Mouse (Mus musculus) forebrain, embryonic 14.5 days (tissue): ENCODE measurements around the gene Myo18b. TPM values are rescaled to one million over a fixed set of nuclear protein-coding genes. Genes with fewer than 3 reads are reported as not detected.

Experiments used
- ATAC-seq: fragments of 200-750 bp; cut with Nextera tagmentation; 2 replicates; pipeline ENCODE4 v1.8.0; 2017; ENCODE audit warnings: mild to moderate bottlenecking, moderate library complexity
- DNase-seq: peaks from one replicate; pipeline ENCODE4 v3.0.0-alpha.2; 2015; ENCODE audit warnings: low spot score
- H3K27ac ChIP-seq: fragments of 300-500 bp; sonication (generic); 2 replicates; pipeline ENCODE4 v1.5.1; 2014; ENCODE audit warnings: low read depth, mild to moderate bottlenecking, control low read depth, low read length, moderate library complexity
- H3K27me3 ChIP-seq: fragments of 300-500 bp; sonication (generic); replicated peaks from 2 replicates; pipeline ENCODE4 v1.6.1; 2014; ENCODE audit warnings: low read length, control low read depth, mixed read lengths; ENCODE audit not compliant: control insufficient read depth, insufficient read depth
- H3K36me3 ChIP-seq: fragments of 300-500 bp; sonication (generic); 2 replicates; pipeline ENCODE4 v1.6.1; 2014; ENCODE audit warnings: low read length, control low read depth; ENCODE audit not compliant: control insufficient read depth, insufficient read depth
- H3K4me1 ChIP-seq: fragments of 300-500 bp; sonication (generic); 2 replicates; pipeline ENCODE4 v1.6.1; 2014; ENCODE audit warnings: antibody characterized with exemption, low read length, control low read depth; ENCODE audit not compliant: control insufficient read depth, insufficient read depth
- H3K4me2 ChIP-seq: fragments of 300-500 bp; sonication (generic); 2 replicates; pipeline ENCODE4 v1.6.1; 2014; ENCODE audit warnings: mild to moderate bottlenecking, control low read depth, low read length
- H3K4me3 ChIP-seq: fragments of 300-500 bp; sonication (generic); 2 replicates; pipeline ENCODE4 v1.5.1; 2014; ENCODE audit warnings: low read depth, low read length, control low read depth
- H3K9ac ChIP-seq: fragments of 300-500 bp; sonication (generic); 2 replicates; pipeline ENCODE4 v1.6.1; 2014; ENCODE audit warnings: mild to moderate bottlenecking, low read length, control low read depth, moderate library complexity
- H3K9me3 ChIP-seq: fragments of 300-500 bp; sonication (generic); replicated peaks from 2 replicates; pipeline ENCODE4 v1.6.1; 2016; ENCODE audit warnings: low read length, control low read depth, mixed read lengths; ENCODE audit not compliant: control insufficient read depth
- WGBS: fragments of 180-500 bp; shearing (Covaris S2); extraction: QIAGEN DNeasy Blood & Tissue Kit; methylation state at CpG from one replicate; pipeline ENCODE4 v1.1.7; 2014; 5-methylcytosine and 5-hydroxymethylcytosine counted together
- polyA plus RNA-seq: library from polyadenylated mRNA; unstranded; fragments of >200 nt; fragmentation: Nextera tagmentation; extraction: Ambion mirVana; gene quantifications from 2 replicates; pipeline ENCODE4 v1.2.1, GENCODE M21; 2014

Myo18b gene
- polyA plus RNA-seq, 1 experiment from 2014 or later: 0.60 TPM

DNA sequence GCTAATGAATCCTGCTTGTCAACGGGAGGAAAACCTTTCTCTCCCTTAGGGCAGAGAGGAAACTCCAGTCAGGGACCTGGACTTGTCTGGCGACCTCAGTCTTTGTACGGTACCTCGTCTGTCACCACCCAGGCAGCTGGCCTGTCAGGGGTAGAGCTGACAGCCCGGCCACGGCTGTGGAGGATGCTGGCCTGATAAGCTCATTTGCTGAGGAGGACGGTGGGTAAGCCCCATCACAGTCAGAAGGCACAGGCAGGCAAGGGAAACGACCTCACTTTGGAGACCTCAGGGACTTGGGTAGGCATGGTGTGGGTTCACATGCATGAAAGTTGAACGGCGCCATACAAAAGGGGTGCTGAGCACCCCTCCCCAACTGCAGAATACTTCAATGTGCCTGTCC lies 140.6 kb downstream of the Myo18b start:
- Histone ChIP-seq H3K9me3 (no peaks in the 10 kb centered on the region), H3K36me3 (no peaks in the 10 kb centered on the region), H3K9ac (no peak overlapping the region), H3K4me1 (no peaks in the 10 kb centered on the region), H3K27me3 (no peaks in the 10 kb centered on the region), H3K4me3 (no peak overlapping the region), H3K27ac (no peak overlapping the region), H3K4me2 (no peak overlapping the region)
- DNase-seq (no peak), ATAC-seq (no peak)
- WGBS: 29% methylated on average over 10 of the region's 10 CpGs

DNA sequence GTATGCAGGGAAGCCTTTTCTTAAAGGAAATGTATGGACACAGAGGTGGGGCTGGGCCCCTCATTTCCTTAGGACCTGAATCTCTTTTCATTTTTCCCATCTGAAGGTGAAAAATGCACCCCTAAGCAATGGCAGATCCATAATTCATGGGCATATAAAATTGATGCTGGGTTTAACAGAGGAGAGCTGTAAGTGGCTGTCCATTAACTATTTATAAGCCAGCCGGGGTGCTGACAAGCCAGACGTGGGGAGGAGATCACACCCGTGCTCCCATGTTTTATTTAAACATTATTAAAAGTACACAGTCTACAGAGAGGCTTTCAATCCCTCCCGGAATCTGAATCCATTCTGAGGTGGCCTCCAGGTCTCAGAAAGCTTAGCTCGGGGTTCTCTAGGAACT lies 146.5 kb downstream of the Myo18b start:
- Histone ChIP-seq H3K36me3 (no peaks in the 10 kb centered on the region), H3K27me3 (no peaks in the 10 kb centered on the region), H3K27ac (no peak overlapping the region), H3K4me2 (no peak overlapping the region), H3K9ac (no peak overlapping the region), H3K4me3 (no peak overlapping the region), H3K9me3 (no peaks in the 10 kb centered on the region), H3K4me1 (peaks cover 12% of the 10 kb centered on the region)
- ATAC-seq (no peak), DNase-seq (no peak)
- 66% methylated on average over 5 of the region's 5 CpGs for WGBS

DNA sequence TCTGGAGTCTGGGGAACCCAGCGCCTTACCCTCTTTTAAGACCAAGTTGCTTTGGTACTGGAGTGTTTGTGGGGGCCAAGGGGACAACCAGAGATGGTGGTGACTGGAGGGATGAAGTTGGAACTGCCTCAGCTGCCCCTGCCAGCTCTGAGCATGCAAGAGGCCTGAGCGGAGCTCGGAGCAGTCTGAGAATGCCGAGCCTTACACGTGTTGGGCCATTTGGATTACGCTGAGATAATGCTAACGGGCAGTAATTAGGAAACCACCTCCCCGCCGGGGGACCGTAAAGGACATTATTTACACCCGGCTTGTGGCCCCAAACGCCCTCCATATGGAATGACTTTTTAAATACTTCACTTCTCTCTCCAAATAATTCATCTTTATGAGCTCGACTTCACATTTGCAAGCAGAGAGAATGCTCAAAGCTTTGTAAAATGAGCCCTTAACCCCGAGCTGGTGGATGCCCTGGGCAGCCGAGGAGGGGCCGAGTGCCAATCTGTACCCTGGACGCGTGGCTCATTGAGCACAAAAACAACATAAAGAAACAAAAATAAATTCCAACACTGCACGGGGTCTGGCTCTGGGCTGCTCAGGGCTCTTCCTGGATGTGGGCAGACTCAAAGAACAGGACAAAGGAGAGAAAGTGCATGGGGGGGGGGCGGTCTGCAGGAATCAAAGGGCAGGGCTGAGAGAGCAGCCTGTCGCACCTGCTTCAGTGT lies 148.0 kb downstream of the Myo18b start:
- no peak overlapping the region for H3K4me3 ChIP-seq
- H3K27me3 ChIP-seq: no peaks in the 10 kb centered on the region
- WGBS: 7% methylated on average over 20 of the region's 21 CpGs
- peak overlapping the region; percentile 2; the same call in 1 of the 2 replicates for H3K4me2 ChIP-seq
- DNase-seq (peak; percentile 59), ATAC-seq (peak; percentile 40; the same call in 1 of the 2 replicates)
- H3K9me3 ChIP-seq: no peaks in the 10 kb centered on the region
- no peak overlapping the region for H3K27ac ChIP-seq
- H3K4me1 ChIP-seq: peaks cover 12% of the 10 kb centered on the region
- H3K9ac ChIP-seq: peak overlapping the region; percentile 6; the same call in 1 of the 2 replicates
- H3K36me3 ChIP-seq: no peaks in the 10 kb centered on the region

DNA sequence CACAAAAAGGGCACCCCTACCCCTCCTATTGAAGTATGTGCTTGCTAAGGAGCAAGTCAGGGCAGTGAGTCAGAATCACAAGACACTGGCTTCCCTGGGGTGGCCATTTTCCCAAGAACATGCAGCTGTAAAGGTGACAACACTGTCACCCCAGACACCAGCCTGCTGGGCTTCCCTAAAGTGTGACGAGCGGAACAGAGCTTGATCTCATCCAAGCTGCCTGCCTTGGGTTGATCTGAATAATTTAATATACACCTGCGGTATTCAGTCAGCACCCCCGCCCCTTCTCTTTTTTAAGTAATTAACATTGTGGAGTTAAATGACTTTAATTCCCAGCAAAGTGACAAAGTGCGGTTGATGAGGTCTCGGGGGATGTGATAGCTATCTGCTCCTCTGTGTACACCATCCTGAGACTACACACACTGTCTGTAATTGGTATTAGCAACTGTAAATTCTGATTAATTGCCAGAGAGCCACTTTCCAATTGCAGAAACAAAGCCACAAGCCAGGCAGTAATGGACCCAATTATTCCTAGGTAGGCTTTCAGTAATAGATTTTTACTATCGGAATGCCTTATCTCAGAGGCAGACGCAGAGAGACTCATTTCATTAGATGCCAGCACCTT lies 148.7 kb downstream of the Myo18b start:
- Histone ChIP-seq H3K36me3 (no peaks in the 10 kb centered on the region), H3K9ac (no peak overlapping the region; the same call in 1 of the 2 replicates), H3K27ac (no peak overlapping the region), H3K4me3 (no peak overlapping the region), H3K4me2 (no peak overlapping the region), H3K27me3 (no peaks in the 10 kb centered on the region), H3K4me1 (peaks cover 15% of the 10 kb centered on the region), H3K9me3 (no peaks in the 10 kb centered on the region)
- no peak for ATAC-seq
- 29% methylated on average over 8 of the region's 8 CpGs for WGBS
- DNase-seq: no peak

DNA sequence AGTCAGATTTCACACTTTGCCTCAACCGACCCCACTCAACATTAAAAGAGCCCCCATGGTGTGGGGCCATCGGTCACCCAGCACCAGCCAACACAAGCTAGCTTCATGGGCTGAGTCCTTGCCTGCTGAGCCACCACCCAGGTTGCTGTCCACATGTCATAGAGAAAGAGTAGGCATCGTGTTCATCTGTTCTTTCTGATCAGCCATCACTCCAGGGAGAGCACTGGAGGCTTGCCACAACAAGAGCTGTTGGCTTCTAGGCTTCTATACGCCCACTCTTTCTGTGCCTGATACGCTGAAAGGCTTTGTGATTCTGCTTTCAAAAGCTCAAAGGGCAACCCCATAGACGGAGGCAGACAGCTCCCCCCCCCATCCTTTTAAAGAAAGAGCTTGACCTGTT lies 151.0 kb downstream of the Myo18b start:
- DNase-seq: no peak
- Histone ChIP-seq H3K9me3 (no peaks in the 10 kb centered on the region), H3K27ac (no peak overlapping the region), H3K9ac (no peak overlapping the region), H3K36me3 (no peaks in the 10 kb centered on the region), H3K4me3 (no peak overlapping the region), H3K27me3 (no peaks in the 10 kb centered on the region), H3K4me1 (peaks cover 15% of the 10 kb centered on the region), H3K4me2 (no peak overlapping the region)
- WGBS: 69% methylated on average over 6 of the region's 6 CpGs
- ATAC-seq: no peak

DNA sequence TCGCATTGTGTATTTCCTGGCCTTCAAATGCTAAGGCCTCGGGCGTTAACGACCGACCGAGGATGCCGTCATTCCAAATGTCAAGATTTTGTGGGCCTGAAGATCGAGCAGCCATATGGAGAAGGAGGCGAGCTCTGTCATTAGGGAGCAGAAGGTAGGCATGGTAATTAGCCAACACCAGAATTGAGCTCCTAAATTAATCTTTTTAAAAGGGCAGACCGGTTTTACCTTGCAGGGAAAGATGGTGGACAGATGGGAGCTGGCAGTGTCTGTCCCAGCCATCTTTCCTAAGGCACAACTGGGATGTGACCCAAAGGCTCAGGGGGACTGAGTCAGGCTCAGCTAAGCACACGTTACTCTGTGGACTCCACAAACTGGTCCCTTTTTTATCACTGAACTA lies 151.6 kb downstream of the Myo18b start:
- Histone ChIP-seq H3K4me1 (peaks cover 14% of the 10 kb centered on the region), H3K27ac (no peak overlapping the region), H3K4me2 (no peak overlapping the region), H3K9me3 (no peaks in the 10 kb centered on the region), H3K27me3 (no peaks in the 10 kb centered on the region), H3K36me3 (no peaks in the 10 kb centered on the region), H3K9ac (no peak overlapping the region), H3K4me3 (no peak overlapping the region)
- ATAC-seq: no peak
- 61% methylated on average over 11 of the region's 11 CpGs for WGBS
- peak; percentile 41 for DNase-seq

DNA sequence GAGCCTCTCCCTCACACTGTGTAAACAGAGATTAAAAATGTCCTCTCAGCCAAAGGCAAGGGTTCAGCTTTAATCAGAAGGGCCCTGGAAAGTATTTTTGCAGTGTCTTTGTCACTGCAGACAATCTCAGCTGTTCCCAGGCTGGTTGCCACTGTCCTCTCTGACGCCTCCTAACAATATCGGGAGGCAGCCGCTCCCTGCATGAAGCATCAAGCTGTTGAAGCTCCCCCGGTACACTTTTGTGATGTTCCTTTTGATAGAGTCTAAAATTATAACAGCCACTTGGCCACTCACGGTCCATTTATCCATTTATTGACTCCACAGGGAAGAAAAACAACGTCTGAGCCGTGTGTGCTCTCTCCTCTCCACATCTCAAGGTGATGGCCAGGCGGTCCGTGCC lies 153.0 kb downstream of the Myo18b start:
- 74% methylated on average over 9 of the region's 9 CpGs for WGBS
- peaks cover 10% of the 10 kb centered on the region for H3K4me1 ChIP-seq
- no peaks in the 10 kb centered on the region for H3K36me3 ChIP-seq
- H3K9me3 ChIP-seq: no peaks in the 10 kb centered on the region
- H3K4me3 ChIP-seq: no peak overlapping the region
- no peak overlapping the region for H3K9ac ChIP-seq
- DNase-seq (no peak), ATAC-seq (no peak)
- H3K27me3 ChIP-seq: no peaks in the 10 kb centered on the region
- no peak overlapping the region for H3K4me2 ChIP-seq
- H3K27ac ChIP-seq: no peak overlapping the region

DNA sequence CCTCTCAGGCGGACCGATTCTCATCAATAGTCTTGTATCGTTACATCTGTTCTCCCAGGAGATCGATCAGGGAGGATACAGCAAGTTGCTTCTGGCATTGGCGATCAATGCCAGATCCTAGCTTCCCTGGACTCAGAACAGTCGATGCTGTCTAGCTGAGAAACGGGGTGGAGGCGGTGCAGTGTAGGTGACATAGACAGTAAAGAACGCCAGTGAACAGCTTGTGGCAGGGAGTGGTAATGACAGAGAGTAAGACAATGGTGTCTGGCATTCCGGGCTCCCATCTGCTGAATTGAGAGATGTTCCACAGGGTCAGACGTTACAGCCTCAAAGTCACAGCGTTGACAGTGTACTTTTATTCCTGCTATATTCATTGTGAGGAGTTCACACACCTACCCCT lies 155.5 kb downstream of the Myo18b start:
- H3K27me3 ChIP-seq: no peaks in the 10 kb centered on the region
- peaks cover 5% of the 10 kb centered on the region; the same call in 1 of the 2 replicates for H3K4me1 ChIP-seq
- H3K27ac ChIP-seq: no peak overlapping the region
- no peak overlapping the region for H3K4me2 ChIP-seq
- DNase-seq (peak; percentile 59), ATAC-seq (no peak; the same call in 1 of the 2 replicates)
- no peaks in the 10 kb centered on the region for H3K36me3 ChIP-seq
- H3K9me3 ChIP-seq: no peaks in the 10 kb centered on the region
- WGBS: 67% methylated on average over 12 of the region's 12 CpGs
- H3K4me3 ChIP-seq: no peak overlapping the region
- H3K9ac ChIP-seq: no peak overlapping the region

DNA sequence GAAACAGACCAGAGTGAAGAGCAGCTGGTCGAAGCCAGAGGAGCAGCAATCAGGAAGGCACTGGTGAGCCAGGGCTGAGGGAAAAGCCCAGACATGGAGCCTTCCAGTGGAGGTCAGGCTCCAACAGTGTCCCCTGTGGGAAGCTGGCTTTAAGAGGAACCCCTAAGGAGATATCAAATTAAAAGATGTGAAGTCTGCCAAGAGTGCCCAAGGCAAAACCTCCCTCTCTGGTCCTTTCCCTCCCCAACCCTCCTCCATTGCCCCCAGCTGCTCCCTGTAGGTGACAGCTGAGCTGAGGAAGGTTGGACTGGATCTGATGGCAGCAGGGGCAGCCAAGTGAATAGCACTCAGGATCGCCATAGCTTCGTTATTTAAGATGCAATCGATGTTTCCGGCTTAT lies 161.1 kb downstream of the Myo18b start:
- peaks cover 5% of the 10 kb centered on the region for H3K4me1 ChIP-seq
- no peak overlapping the region for H3K4me3 ChIP-seq
- H3K9ac ChIP-seq: no peak overlapping the region
- 76% methylated on average over 5 of the region's 5 CpGs for WGBS
- DNase-seq (no peak), ATAC-seq (no peak)
- no peaks in the 10 kb centered on the region for H3K27me3 ChIP-seq
- H3K4me2 ChIP-seq: no peak overlapping the region
- no peak overlapping the region for H3K27ac ChIP-seq
- no peaks in the 10 kb centered on the region for H3K36me3 ChIP-seq
- H3K9me3 ChIP-seq: no peaks in the 10 kb centered on the region
